Mouse (Mus musculus) lung, postnatal 0 days (tissue): ENCODE measurements at regions not wholly inside any gene's neighbourhood (a gene's known extent, or its start where the extent isn't known, plus 50 kb on each side); places are given as distances from the start of the nearest gene placed in this dataset.

Source experiments
- ATAC-seq: fragments of 200-750 bp; cut with Nextera tagmentation; 2 replicates; pipeline ENCODE4 v1.8.0; 2017; ENCODE audit warnings: moderate library complexity
- DNase-seq: peaks from one replicate; pipeline ENCODE4 v3.0.0-alpha.2; 2016; ENCODE audit warnings: low spot score
- H3K27ac ChIP-seq: fragments of 300-500 bp; sonication (generic); 2 replicates; pipeline ENCODE4 v1.5.1; 2014; ENCODE audit warnings: antibody characterized with exemption, mild to moderate bottlenecking, low read length, mixed read lengths
- H3K27me3 ChIP-seq: fragments of 300-500 bp; sonication (generic); replicated peaks from 2 replicates; pipeline ENCODE4 v1.6.1; 2014; ENCODE audit warnings: low read length, mixed read lengths; ENCODE audit not compliant: insufficient read depth
- H3K36me3 ChIP-seq: fragments of 300-500 bp; sonication (generic); 2 replicates; pipeline ENCODE4 v1.6.1; 2014; ENCODE audit warnings: low read length, mixed read lengths; ENCODE audit not compliant: insufficient read depth
- H3K4me1 ChIP-seq: fragments of 300-500 bp; sonication (generic); 2 replicates; pipeline ENCODE4 v1.6.1; 2014; ENCODE audit warnings: antibody characterized with exemption, low read depth, low read length, mixed read lengths; ENCODE audit not compliant: insufficient read depth
- H3K4me2 ChIP-seq: fragments of 300-500 bp; sonication (generic); replicated peaks from 2 replicates; pipeline ENCODE4 v1.6.1; 2014; ENCODE audit warnings: low read depth, mild to moderate bottlenecking, low read length, moderate library complexity, mixed read lengths
- H3K4me3 ChIP-seq: fragments of 300-500 bp; sonication (generic); 2 replicates; pipeline ENCODE4 v1.5.1; 2014; ENCODE audit warnings: low read depth, low read length
- H3K9ac ChIP-seq: fragments of 300-500 bp; sonication (generic); replicated peaks from 2 replicates; pipeline ENCODE4 v1.6.1; 2014; ENCODE audit warnings: low read depth, mild to moderate bottlenecking
- H3K9me3 ChIP-seq: fragments of 300-500 bp; sonication (generic); 2 replicates; pipeline ENCODE4 v1.6.1; 2016; ENCODE audit warnings: low read length, mixed read lengths
- CTCF ChIP-seq: IDR thresholded peaks from 2 replicates; pipeline ENCODE4 v1.5.1; 2016; ENCODE audit warnings: antibody characterized with exemption, mild to moderate bottlenecking
- EP300 ChIP-seq: IDR thresholded peaks from 2 replicates; pipeline ENCODE4 v1.6.1; 2016; ENCODE audit warnings: antibody characterized with exemption, mild to moderate bottlenecking, control low read depth
- WGBS: fragments of 180-500 bp; shearing (Covaris S2); extraction: QIAGEN DNeasy Blood & Tissue Kit; methylation state at CpG from one replicate; pipeline ENCODE4 v1.1.7; 2014; 5-methylcytosine and 5-hydroxymethylcytosine counted together

DNA sequence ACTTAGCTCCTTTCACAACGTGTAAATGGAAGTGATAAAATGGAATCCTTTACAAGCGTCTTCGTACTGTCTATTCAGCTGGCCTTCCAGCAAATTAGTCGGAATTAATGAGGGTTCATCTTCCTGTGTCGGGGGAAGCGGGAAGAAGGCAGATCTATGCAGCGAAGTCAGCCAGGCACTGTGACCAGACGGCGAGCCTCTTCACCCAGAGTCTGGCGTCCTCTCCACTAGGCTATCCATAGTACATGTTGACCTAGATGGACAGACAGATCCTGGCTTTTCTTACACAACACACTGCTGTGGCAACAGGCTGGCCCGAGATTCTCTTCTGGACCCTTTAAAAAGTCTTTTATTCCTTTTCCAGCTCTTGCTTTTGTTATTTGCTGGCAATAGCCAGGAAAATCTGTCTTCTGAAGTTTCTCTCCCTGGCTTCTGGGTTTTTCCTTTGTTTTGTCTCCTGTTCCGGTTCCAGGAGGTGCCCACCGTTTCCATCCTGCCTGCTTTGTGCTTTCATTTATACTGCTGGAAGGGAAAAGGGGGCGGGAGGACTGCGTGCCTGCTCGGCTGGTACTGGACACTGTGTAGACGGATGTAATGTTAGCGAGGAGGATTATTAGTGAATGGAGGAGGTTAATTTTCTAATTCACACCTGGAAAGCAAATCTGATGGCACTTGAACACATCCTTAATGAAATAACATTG is 213.3 kb upstream of the Ppp2r3a start:
- H3K4me2 ChIP-seq, result peak overlapping the region; percentile 17; the same call in 1 of the 2 replicates
- no peaks in the 10 kb centered on the region for H3K36me3 ChIP-seq
- H3K4me1 ChIP-seq, result no peaks in the 10 kb centered on the region
- ATAC-seq (no peak), DNase-seq (no peak)
- no peak overlapping the region for H3K27ac ChIP-seq
- no peak for TF ChIP-seq EP300
- no peak for TF ChIP-seq CTCF
- no peak overlapping the region for H3K9ac ChIP-seq
- no peak overlapping the region for H3K4me3 ChIP-seq
- 55% methylated on average over 18 of the region's 18 CpGs for WGBS
- no peaks in the 10 kb centered on the region for H3K27me3 ChIP-seq
- no peaks in the 10 kb centered on the region for H3K9me3 ChIP-seq

DNA sequence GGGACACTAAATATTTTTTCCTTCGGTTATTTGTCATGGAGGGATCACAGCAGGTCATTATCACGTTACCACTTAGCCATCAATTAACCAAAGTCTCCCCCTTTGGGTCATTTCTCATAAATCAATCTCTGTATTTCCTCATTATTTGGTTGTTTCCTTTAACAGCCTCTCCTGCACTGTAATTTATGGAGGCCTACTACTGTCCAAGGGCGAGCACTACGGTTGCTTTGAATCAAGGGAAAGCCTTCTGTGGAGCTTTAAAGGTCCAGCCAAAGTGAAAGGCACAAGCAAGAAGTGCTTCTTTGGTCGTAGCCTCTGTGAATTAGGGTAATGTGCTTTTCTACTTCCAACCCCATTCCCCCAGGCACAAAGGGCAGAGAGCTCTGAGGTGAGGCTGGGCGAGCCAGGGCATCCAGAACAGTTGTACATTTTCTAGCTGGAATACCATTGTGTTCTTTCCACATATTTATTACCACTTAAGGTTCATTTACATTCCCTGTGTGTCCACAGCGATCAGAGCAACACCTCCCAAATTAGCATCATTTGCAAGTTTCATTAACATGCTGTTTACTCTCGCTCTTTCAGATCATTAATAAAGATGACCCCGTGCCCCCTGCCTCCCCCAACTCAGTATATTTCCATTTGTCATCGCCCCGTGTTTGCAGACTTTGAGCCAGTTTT is 207.5 kb upstream of the Ppp2r3a start:
- WGBS, result 67% methylated on average over 11 of the region's 11 CpGs
- no peak overlapping the region for H3K9ac ChIP-seq
- no peak for DNase-seq

DNA sequence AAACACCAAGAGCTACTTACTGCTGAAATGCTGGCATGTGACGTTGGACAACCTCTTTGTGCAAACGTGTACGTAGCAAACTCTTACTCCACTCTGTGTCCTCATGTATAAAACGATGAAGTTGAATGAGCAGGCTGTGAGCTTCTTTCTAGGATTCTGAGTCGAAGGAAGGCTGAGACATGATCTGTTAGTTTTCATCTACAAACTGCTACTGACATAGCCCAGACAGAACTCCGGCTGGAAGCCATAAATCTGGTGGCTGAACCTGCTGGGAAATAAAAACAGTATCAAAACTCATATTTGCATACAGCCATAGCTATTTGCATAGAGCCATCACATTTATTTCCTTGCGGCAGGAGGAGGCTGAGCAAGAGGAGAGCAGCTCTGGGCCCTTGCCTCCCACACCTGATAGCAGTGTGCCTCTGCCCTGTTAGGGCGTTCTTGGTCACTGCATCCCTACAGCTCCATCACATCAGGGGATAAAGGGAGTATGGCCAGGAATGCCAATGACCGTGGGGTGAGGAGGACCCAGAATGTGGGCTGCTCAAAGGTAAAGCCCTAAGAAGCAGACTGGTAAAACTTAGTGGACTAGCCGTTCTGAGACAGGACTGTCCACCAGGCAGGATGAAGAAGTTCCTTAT is 206.8 kb upstream of the Ppp2r3a start:
- ATAC-seq (no peak), DNase-seq (no peak)
- TF ChIP-seq CTCF, result no peak
- Histone ChIP-seq H3K27me3 (no peaks in the 10 kb centered on the region), H3K36me3 (no peaks in the 10 kb centered on the region), H3K9me3 (no peaks in the 10 kb centered on the region), H3K4me2 (no peak overlapping the region), H3K27ac (no peak overlapping the region), H3K9ac (no peak overlapping the region), H3K4me1 (no peaks in the 10 kb centered on the region), H3K4me3 (no peak overlapping the region)
- 57% methylated on average over 10 of the region's 10 CpGs for WGBS

More for the DNA sequence above, 207.5 kb upstream of the Ppp2r3a start:
- Histone ChIP-seq H3K4me1 (no peaks in the 10 kb centered on the region), H3K4me3 (no peak overlapping the region), H3K36me3 (no peaks in the 10 kb centered on the region), H3K4me2 (no peak overlapping the region), H3K27me3 (no peaks in the 10 kb centered on the region), H3K27ac (no peak overlapping the region), H3K9me3 (no peaks in the 10 kb centered on the region)
- ATAC-seq, result no peak
- no peak for TF ChIP-seq CTCF
- TF ChIP-seq EP300, result no peak

DNA sequence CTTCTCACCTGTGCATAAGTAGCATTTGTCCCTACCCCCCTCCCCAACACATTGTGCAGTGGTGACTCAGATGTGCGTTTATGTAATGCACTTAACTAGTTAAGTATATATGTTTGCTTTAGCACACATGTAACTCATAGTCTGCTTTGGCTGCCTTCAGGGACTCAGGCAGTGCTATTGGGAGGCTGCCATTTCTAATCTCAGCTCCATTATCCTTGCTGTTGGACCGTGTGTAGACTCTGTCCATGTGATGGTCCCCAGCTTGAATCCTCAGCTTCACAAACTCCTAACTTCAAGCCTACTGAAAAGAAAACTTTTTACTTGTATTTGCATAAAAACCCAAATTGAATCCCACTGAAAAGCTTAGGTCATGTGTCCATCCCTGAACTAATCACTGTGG is 194.7 kb upstream of the Ppp2r3a start:
- Histone ChIP-seq H3K9me3 (no peaks in the 10 kb centered on the region), H3K9ac (no peak overlapping the region), H3K36me3 (no peaks in the 10 kb centered on the region), H3K4me2 (no peak overlapping the region), H3K27ac (no peak overlapping the region), H3K4me1 (no peaks in the 10 kb centered on the region), H3K4me3 (no peak overlapping the region), H3K27me3 (no peaks in the 10 kb centered on the region)
- TF ChIP-seq CTCF (no peak), EP300 (no peak)
- DNase-seq (no peak), ATAC-seq (no peak)
- 42% methylated on average over 2 of the region's 2 CpGs for WGBS

DNA sequence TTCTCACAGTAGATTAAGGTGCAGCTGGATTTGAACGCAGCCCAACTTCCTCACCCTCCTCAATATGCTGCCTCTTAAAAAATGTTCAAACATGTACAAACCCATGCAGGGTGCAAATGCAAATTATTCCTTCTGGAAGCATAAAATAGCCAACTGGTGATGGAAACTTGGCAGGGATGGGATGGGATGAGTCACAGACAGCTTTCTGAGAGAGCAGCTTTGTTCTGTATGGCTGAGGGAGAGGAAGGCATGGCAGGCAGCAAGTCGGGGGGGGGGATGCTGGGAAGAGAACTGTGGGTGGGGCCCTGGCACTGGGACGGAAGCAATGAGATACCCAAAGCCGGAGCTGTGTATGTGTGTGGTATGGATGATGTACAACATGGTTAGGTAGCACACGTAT is 194.2 kb upstream of the Ppp2r3a start:
- Histone ChIP-seq H3K36me3 (no peaks in the 10 kb centered on the region), H3K27ac (no peak overlapping the region)
- no peak for TF ChIP-seq CTCF

DNA sequence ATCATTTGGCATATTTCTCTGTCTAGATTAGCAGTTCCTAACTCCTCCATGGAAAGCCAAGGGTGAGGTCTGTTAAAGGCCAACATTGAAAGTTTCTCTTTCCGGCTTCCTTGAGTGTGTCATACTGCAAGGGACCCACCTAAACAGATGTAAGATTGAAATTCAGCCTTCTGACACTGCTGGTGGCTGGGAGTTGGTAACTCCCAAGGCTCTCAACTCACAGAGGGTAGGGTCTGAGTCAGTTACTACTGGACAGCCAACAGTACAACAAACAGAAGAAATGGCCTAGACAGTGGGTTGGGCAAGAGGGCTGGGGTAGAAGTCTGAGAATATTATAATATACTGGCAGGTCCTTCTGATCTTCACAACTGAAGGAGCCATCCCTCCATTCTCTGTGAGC is 193.7 kb upstream of the Ppp2r3a start:
- DNase-seq (no peak), ATAC-seq (peak; percentile 47; the same call in 1 of the 2 replicates)
- Histone ChIP-seq H3K27ac (no peak overlapping the region), H3K4me3 (no peak overlapping the region), H3K36me3 (no peaks in the 10 kb centered on the region), H3K27me3 (no peaks in the 10 kb centered on the region), H3K9ac (no peak overlapping the region), H3K4me2 (no peak overlapping the region), H3K9me3 (no peaks in the 10 kb centered on the region), H3K4me1 (no peaks in the 10 kb centered on the region)
- 89% methylated on average over 1 of the region's 1 CpGs for whole genome bisulfite sequencing
- TF ChIP-seq EP300, result no peak
- TF ChIP-seq CTCF, result no peak

More for the DNA sequence above, 194.2 kb upstream of the Ppp2r3a start:
- DNase-seq, result peak; percentile 55
- WGBS, result 67% methylated on average over 5 of the region's 5 CpGs
- ATAC-seq, result peak; percentile 82
- Histone ChIP-seq H3K4me2 (no peak overlapping the region), H3K9me3 (no peaks in the 10 kb centered on the region), H3K9ac (no peak overlapping the region), H3K4me1 (no peaks in the 10 kb centered on the region), H3K4me3 (no peak overlapping the region), H3K27me3 (no peaks in the 10 kb centered on the region)
